Mouse (Mus musculus) hematopoietic stem cell, adult 5-6 weeks (primary cell): ENCODE measurements at regions not wholly inside any gene's neighbourhood (a gene's known extent, or its start where the extent isn't known, plus 50 kb on each side); places are given as distances from the start of the nearest gene placed in this dataset.

Experiments used
- ATAC-seq, 2 experiments: fragments of 125-278 bp in 1 of 2; replicated peaks in 1 of 2; 2 replicates each; pipeline ENCODE4 v1.8.0; 2016 to 2017; ENCODE audit warnings: inconsistent platforms in 2 of 2, mild to moderate bottlenecking in 2 of 2, moderate number of reproducible peaks in 2 of 2, low read depth in 1 of 2, moderate TSS enrichment in 1 of 2; ENCODE audit not compliant: low FRiP score in 2 of 2, poor library complexity in 2 of 2, severe bottlenecking in 2 of 2, insufficient read depth in 1 of 2, low TSS enrichment in 1 of 2

DNA sequence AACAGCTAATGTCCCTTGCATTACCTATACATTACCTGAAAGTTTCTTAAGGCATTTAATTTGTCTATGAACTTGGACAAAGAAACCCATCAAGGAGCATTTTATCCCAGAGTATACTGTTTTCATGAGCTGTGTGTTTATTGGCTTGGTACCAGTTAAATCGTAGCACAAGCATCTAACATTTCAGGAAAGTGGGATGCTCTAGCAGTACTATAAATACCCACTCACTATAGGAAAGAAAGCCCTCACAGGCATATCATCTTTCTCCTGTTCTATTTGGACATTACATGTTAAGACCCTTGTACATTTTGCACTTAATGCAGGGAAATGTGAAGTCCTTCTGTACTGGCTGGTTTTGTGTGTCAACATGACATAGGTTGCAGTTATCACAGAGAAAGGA, 163.9 kb downstream of the Ptprc start:
- ATAC-seq = no peak

DNA sequence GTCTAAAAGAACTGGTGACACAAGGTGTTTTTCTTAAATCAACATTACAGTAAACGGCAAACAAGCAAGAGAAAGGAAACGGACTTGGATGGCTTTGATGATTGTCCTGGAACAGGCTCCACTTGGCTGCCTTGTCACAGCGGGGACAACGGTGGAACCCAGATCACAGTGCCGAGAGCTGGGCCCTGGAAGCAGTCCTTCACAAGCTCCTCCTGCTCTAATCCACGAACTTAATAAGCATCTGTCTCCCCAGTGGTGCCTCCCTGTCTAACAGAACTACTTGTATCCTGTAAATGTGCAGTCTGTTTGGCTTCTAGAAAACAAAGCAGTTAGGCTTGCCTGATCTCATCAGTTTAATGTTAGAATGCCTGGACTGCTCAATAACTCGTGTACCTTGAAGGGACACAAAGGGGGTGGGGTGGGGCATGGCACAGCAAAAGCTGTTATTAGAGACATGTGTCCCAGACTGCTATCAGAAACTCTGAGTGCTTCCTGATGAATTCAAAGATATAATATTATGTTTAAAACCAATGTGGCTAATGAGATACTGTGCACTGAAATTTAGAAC, 164.5 kb downstream of the Ptprc start:
- ATAC-seq = no peak

DNA sequence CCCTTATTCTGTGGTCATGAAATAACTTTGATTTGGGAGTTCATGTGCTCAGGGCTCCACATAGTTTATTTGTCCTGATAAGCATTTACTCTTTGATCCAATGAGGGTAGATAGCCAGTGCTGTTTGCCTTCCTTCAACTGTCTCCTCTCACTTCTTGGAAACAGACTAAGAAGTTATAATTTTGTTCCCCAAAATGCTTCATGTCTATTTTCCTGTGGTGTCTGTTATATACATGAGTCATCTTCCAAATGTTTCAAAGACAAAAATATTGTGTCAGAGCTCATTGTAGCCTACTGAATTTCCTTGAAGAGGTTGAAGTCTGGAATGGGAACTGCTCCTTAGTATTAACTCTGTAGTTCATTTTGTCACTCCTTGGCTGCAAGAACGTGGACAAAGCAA, 168.7 kb downstream of the Ptprc start:
- no peak for ATAC-seq

DNA sequence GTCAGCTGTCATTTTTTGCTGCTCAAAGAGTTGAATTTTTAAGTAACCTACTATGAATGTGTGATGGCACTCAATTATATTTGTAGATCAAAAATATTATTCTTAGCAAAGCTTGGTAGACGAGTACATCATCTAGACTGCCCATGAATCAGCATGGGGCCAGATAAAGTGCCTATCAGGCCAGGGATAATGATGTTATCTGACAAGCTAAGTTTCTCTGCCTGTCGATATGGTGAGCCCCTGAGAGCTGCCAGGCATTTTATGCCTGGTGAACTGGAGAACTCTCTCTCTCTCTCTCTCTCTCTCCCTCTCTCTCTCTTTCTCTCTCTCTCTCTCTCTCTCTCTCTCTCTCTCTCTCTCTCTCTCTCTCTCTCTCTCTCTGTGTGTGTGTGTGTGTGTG, 171.2 kb downstream of the Ptprc start:
- no peak for ATAC-seq

DNA sequence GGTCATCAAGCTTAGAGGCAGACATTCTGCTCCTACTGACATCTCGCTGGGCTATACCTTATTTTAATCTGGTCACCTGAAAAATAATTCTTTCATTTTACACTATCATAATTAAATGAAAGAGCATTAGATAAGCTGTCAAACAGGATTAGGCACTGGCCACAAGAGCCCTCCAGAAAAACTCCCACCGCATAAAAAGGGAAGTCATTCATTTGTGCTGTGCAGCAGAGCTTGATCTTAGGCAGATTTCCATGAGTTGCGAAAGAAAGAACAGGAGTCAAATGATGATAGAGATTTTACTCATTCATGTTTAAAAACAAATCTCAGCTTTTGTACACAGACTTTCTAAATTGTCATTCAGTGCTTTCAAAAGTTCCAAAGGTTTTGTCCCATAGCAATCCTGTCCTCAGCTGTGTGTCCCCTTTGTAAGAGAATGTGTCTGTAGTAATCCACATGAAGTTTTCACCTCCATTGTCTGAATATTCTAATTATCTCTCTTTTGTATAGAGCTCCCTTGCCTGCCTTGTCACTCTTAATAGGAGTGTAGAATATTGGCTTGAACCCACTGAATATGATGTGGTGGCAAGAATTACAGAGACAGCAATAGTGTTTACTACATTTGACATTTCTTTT, 176.1 kb downstream of the Ptprc start:
- peak in 1 of 2 experiments; percentile 51; a peak in 1 of 4 replicates for ATAC-seq

DNA sequence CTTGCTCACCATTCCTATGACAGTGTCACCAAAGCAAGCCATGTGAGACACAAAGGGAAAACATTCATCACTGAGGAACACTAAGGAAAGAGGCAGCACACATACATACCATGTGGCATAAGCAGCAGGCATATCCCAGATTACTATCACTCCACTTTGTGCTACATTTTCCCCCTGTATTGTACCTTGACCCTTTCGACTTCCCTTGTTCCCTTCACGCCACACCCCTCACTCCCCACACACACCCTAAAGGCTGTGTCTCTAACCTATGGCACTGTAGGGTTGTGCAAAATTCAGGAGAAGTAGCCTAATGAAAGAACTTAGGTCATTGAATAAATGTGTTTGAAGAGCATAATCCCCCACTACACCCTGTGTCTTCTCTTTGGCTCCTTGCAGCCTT, 179.5 kb downstream of the Ptprc start:
- no peak for ATAC-seq

DNA sequence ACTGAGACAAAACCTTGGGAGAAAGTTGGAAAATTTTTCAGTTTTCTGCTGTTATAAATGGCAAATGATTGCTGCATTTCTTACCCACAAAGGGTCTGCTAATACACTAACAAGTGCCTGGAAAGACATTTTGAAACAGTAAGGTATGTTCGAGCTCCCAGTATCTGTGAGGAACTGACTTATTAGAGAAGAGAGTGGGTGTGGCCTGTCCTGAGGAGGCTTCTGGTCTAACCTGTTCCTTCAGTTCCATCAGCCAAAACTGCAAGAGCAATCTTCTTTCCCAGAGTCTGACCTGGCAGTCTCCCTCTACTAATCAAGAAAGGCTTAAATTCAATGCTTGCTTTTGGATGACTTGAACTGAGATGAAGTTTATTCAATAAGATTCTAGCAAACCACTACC, 183.6 kb downstream of the Ptprc start:
- ATAC-seq = no peak

DNA sequence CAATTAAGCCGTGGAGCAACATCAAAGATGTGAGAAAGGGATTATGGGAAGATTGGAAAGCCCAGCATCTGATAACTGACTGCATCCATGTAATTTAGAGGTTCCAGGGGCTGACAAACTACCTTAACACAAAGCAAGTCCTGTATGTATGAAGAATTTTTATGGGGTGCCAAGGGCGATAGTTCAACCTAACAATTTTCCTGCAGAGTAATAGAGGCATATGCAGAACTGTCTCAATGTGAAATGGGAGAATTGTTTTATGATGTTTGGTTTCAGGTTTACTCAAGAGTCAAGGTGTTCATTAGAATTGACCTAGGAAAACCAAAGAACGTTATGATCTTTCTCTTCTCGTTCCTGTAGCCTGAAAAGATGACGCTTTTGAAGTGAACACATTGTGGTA, 184.1 kb downstream of the Ptprc start:
- ATAC-seq = no peak

DNA sequence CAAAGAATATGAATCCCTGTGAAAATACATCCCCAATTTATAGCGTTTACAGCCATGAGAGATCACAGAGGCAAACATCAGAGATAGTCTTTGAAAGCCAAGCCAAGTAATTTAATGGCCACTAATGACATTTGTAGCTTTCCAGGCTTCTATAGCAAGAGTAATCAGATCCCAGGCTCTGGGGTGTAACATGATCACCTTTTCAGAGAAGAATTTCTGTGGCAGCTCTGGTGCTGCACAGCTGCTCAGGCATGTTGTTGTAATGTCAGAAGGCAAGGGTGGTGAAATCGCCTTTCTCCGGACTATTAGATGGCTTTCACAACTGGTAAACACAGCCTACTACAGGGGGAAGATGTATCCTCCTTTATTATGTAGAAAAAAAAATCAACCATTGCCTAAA, 202.1 kb downstream of the Ptprc start:
- ATAC-seq = no peak

DNA sequence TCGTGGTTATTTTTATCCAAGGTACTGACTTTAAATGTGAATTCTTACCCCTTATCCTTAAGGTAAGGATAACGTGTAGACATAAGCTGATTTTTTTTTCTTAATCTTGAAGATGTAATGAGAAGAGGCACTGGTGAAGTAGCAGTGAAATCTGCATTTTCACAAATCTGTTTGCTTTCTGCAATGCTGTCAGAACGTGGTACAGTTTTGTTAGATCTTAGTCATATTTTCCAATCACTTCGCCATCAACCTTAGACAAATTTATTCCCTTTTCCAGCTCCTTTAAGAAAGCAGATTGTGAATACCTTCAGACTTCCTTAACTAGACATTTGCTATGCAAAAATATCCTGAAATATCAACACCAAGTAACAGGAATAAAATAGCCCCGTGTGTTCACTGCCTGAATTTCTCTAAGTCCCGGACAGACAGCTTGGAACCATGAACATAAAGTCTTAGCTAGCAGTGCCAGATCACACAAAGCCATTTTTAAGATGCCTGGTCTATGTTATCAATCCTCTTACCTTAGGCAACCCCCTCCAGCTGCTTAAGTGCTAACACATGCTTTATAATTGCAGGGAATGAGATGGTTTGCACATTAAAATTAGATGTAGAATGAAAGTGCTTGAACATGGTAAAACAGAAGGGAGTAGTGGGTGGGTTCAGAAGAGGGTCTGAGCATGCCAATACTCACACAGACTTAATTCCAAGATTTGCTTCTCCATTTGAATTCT, 202.7 kb downstream of the Ptprc start:
- ATAC-seq = no peak

DNA sequence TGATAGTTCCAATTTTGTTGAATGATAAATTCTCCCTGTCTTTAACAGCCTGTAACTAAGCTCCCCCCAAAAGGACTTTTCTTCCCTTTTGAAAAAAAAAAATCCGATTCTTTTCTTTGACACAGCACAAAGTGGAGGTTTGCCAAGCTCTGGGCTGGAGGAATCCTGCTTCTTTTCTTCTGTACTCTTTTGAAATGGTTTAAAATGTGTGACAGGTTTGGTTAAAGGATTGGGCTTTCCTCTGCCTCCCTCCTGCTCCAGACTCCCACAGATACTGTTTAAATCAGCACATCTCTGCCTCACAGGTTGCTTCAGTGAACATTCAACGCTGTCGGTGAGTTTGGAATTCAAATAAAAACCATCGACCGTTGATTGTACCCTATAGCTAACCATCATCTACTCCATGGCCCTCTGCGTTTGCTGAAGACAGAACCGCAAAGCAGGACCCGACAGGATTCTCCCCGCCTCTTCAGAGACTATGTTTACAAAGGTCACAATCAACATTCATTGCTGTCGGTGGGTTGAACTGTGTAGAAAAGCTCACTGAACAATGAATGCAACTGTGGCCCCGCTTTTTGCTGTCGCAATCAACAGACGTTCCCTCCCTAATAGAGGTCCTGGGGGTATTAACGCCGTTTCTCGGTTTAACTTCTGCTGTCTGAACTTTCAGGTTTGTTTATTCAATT, 209.2 kb downstream of the Ptprc start:
- no peak for ATAC-seq

DNA sequence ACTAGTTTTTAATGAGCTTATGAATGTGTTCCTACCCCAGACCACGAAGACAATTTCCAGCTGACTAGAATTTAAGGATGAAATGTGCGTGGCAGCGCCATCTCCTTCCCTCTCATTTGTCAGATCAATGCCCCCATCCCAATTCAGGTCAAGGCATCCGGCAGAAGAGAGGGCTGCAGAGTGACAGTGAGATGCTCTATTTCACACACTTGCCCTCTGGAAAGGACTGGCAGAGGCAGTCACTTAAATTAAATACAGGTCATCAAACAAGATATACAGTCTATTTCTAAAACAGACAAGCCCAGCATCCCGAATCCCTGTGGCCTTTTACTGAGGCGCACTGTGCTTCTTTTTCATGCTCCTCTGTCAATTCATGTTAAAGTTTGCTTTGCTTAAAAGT, 211.9 kb downstream of the Ptprc start:
- ATAC-seq = no peak

DNA sequence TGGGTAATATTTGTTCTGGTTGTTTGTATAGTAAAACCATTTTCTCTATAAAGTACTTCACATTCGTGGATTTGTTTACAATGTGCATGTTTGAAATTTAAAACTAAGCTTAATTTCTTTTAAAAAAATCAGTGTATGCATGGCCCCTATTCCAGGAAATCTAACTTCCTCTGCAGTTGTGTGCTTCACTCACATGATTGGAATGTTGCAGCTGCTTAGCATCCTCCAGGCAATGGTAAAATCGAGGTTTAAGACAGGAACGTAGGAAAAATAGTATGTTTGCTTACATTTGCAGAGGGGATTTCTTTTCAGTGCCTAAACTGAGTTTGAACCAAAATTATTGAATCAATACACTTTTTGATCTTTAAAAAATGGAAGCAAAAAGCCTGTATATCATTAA, 217.5 kb downstream of the Ptprc start:
- no peak for ATAC-seq

DNA sequence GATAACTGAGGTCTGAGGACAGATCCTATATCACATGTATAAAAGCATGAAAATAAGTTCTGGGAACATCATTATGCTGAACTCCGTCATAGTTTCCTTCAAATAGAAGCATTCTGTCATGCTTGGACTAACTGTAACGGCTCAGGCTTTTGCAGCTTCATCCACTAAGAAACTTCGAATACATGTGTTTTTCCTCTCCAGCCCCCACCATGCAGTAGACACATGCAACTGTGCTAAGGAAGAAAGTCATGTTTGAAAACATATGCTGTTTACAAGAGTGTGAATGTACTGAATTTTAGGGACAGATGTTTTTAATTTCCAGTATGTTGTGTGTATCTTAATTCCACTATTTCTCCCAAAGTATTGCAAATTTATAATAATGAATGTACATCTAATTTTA, 219.5 kb downstream of the Ptprc start:
- no peak for ATAC-seq

DNA sequence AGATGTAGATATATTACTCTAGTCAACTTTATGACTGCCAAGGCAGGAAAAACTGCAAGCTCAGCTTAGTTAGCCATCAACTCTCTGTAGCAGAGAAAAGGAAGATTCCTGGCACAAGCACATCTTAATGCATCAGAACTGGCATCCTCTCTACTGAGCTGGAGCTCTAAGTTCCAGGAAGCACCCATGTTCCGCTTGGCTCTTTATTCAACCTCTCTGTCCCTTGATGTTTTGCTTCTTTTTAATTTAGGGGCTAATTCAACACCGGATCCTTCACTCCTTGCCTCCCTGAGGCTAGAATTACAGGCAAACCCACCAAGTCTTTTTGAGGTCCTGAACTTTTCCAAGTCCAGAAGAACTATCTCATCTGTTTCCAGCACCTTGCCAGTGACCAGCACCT, 220.4 kb downstream of the Ptprc start:
- no peak for ATAC-seq

DNA sequence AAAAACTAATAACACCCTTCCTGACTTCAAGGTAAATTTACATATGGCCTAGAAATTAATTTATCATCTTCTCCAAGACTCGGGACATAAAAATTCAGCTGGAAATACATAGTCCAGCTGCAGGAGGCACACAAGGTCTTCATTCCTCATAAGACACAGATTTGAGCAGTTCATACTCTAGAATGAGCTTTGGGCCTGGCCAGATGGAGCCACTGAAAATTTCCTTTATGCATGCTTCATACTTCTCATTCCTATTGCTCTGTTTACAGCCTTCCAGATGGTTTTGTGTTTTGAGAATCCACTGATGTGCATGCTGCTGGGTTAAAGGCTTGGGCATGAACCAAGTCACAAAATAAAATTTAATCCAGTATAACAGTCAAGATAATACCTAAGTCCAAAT, 222.1 kb downstream of the Ptprc start:
- ATAC-seq = no peak

DNA sequence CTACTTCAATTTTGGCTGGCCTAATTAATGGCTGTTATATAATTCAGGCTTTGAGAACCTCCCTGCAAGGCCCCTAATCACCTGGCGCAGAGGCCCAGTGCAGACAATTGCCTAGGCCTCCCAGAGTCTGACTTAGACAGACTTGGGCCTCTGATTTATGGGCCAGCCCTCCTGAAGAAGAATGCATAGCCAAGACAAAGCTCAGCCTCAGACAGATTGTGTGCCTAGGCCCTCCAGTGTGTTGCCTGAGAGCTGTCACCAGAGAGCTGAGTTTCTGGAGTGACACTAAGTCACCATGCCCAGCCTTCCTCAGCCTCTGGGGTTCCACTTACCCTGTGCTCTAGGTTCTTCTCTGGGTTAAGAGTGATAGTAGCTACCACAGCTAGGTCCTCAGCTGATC, 222.7 kb downstream of the Ptprc start:
- ATAC-seq = no peak

DNA sequence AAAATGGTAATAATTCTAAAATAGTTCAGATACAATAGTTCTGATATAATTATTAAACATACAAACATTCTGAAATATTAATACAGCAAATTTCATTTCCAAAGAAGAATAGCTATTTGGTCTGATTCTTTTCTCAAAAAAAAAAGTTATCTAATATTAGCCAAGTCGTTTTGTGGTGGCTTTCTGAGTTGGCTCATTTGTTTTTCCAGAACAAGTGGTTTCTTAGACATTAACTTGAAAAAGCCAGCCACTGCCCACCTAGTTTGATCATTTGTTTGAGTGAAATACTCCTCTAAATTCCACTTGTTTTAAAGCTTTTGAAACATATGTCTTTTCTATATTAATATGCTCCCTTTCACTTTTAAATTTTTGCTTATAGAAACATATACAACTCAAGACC, 227.6 kb downstream of the Ptprc start:
- ATAC-seq = no peak
